In the genomic region with DNA sequence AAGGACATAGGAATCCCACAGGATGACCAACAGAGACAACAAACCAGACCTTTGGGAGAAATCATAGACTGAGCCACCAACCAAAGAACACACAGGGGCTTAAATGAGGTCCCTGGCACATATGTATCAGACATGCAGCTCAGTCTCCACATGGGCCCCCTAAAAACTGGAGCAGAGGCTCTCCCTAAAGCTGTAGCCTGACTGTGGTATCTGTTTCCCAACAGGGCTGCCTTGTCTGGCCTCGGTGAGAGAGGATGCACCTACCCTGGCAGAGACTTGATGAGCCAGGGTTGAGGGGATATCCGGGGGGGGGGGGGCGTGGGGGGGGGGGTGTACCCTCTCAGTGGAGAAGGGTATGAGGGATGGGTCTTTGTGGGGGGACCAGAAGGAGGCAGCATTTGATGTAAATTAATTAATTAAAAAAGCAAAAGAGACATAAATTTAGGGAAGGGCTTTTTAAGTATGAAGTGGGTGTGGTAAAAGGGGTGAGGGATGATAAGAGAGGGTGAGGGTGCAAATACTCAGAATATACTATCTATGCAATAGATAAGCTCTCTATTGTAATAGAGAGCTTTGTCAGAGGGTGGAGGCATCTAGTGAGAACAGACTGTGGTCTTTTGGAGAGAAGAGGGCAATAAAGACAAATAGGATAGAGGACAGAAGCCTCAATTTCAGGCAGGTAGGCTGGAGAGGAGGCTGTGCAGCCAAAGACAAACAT, we compare ENCODE assay signal across 23 mouse cellular contexts.
"Had no signal": no experiment of that assay in that cellular context is flagged by ENCODE, and none has a peak within 500 bp of the region (broad histone marks: within the 10 kb centered on the region; RNA-seq: fewer than 3 reads in every experiment).

No protein-coding gene starts in this region.

- H3K27ac ChIP-seq: intestine, embryonic 15.5 days; kidney, embryonic 15.5 days; limb, embryonic 10.5 days; limb, embryonic 13.5 days; macrophage; midbrain, embryonic 10.5 days; midbrain, embryonic 13.5 days; neural tube, embryonic 13.5 days; stomach, embryonic 15.5 days had no signal

- DNase-seq: kidney, adult 11 months; kidney, adult 8-10 months; kidney, postnatal 10 days; kidney, postnatal 36 days; layer of hippocampus, postnatal 36 days; lung, embryonic 14.5 days; retina, postnatal 1 day; right cerebral cortex, postnatal 25 days; spleen, adult 18-20 months; thymus, postnatal 25 days had no signal

- H3K4me3 ChIP-seq: intestine, embryonic 15.5 days; kidney, embryonic 15.5 days; limb, embryonic 10.5 days; limb, embryonic 13.5 days; megakaryocyte, embryonic 14.5 days; midbrain, embryonic 10.5 days; midbrain, embryonic 13.5 days; myocyte; neural tube, embryonic 13.5 days; stomach, embryonic 15.5 days had no signal

- H3K4me2 ChIP-seq: intestine, embryonic 15.5 days; kidney, embryonic 15.5 days; limb, embryonic 13.5 days; lung, embryonic 14.5 days; midbrain, embryonic 13.5 days; neural tube, embryonic 13.5 days; stomach, embryonic 15.5 days had no signal

- H3K36me3 ChIP-seq: intestine, embryonic 15.5 days; limb, embryonic 10.5 days; limb, embryonic 13.5 days; midbrain, embryonic 10.5 days; midbrain, embryonic 13.5 days; neural tube, embryonic 13.5 days; stomach, embryonic 15.5 days had no signal

- ATAC-seq: intestine, embryonic 15.5 days; lung, postnatal 0 days; midbrain, embryonic 13.5 days; midbrain, embryonic 16.5 days had no signal

- H3K27me3 ChIP-seq: intestine, embryonic 15.5 days; kidney, embryonic 15.5 days; limb, embryonic 13.5 days; megakaryocyte, embryonic 14.5 days; midbrain, embryonic 13.5 days; neural tube, embryonic 13.5 days; stomach, embryonic 15.5 days had no signal

- H3K4me1 ChIP-seq: intestine, embryonic 15.5 days; kidney, embryonic 15.5 days; limb, embryonic 10.5 days; limb, embryonic 13.5 days; megakaryocyte, embryonic 14.5 days; midbrain, embryonic 10.5 days; midbrain, embryonic 13.5 days; neural tube, embryonic 13.5 days; stomach, embryonic 15.5 days had no signal

- H3K9me3 ChIP-seq: intestine, embryonic 15.5 days; kidney, embryonic 15.5 days; limb, embryonic 10.5 days; limb, embryonic 13.5 days; megakaryocyte, embryonic 14.5 days; midbrain, embryonic 10.5 days; midbrain, embryonic 13.5 days; neural tube, embryonic 13.5 days; stomach, embryonic 15.5 days had no signal

- H3K9ac ChIP-seq: intestine, embryonic 15.5 days; kidney, embryonic 15.5 days; limb, embryonic 13.5 days; lung, embryonic 14.5 days; midbrain, embryonic 13.5 days; neural tube, embryonic 13.5 days; stomach, embryonic 15.5 days had no signal
